Mouse (Mus musculus): ENCODE measurements at regions not wholly inside any gene's neighbourhood (a gene's known extent, or its start where the extent isn't known, plus 50 kb on each side); places are given as distances from the start of the nearest gene placed in this dataset.
"Not testable (repeated sequence)": the region's sequence is repeated elsewhere in the genome, so short reads cannot be mapped to it uniquely, and the experiment has no call there.

- DNase-seq, result not testable (repeated sequence)
Measured at GRCm38 (mm10) chr17:27279491-27280288, 75.4 kb upstream of the Lemd2 start.

- DNase-seq, result not testable (repeated sequence)
Measured at GRCm38 (mm10) chr17:27277786-27278185, 73.5 kb upstream of the Lemd2 start.

GRCm38 (mm10) chr17:27271756-27272155 is 67.5 kb upstream of the Lemd2 start:
- DNase-seq, result not testable (repeated sequence)

GRCm38 (mm10) chr17:27270776-27271175 is 66.5 kb upstream of the Lemd2 start:
- DNase-seq, result not testable (repeated sequence)

- not testable (repeated sequence) for DNase-seq
Measured at GRCm38 (mm10) chr17:27264607-27265006, 60.3 kb upstream of the Lemd2 start.

GRCm38 (mm10) chr17:27262607-27263006 is 58.3 kb upstream of the Lemd2 start:
- no peak for DNase-seq

- DNase-seq, result no peak
Measured at GRCm38 (mm10) chr17:27261981-27262380, 57.7 kb upstream of the Lemd2 start.

GRCm38 (mm10) chr17:27261251-27261650 is 57.0 kb upstream of the Lemd2 start:
- no peak for DNase-seq

- DNase-seq, result no peak
Measured at GRCm38 (mm10) chr17:27260116-27260515, 55.8 kb upstream of the Lemd2 start.

- DNase-seq, result no peak
Measured at GRCm38 (mm10) chr17:27257345-27257744, 53.1 kb upstream of the Lemd2 start.

GRCm38 (mm10) chr17:27255804-27256203 is 51.5 kb upstream of the Lemd2 start:
- no peak for DNase-seq

Data from spleen, adult 18-20 months (tissue).